Mouse (Mus musculus) lung, adult 2 months (tissue): ENCODE measurements around the gene Ppp1r16b. TPM values are rescaled to one million over a fixed set of nuclear protein-coding genes. Genes with fewer than 3 reads are reported as not detected.
A peak's percentile ranks its signal among the peaks of the same experiment; 100 is the strongest.

Experiments
- DNase-seq: peaks from one replicate; pipeline ENCODE4 v3.0.0; 2022
- H3K4me1 ChIP-seq: fragments of 200-500 bp; 2 replicates; pipeline ENCODE4 v1.6.1; 2011; ENCODE audit warnings: low read length; ENCODE audit not compliant: control insufficient read depth, insufficient read depth
- H3K4me3 ChIP-seq: fragments of 200-500 bp; replicated peaks from 2 replicates; pipeline ENCODE3; 2011; ENCODE audit warnings: low read depth, mild to moderate bottlenecking, control low read depth, low read length; ENCODE audit errors: extremely low read depth
- CTCF ChIP-seq: fragments of 200-500 bp; IDR thresholded peaks from 2 replicates; pipeline ENCODE4 v1.5.1; 2011; ENCODE audit warnings: mild to moderate bottlenecking, low read length, control low read depth; ENCODE audit not compliant: insufficient read depth
- POLR2A ChIP-seq: fragments of 200-500 bp; IDR thresholded peaks from 2 replicates; pipeline ENCODE4 v1.6.1; 2011; ENCODE audit warnings: low read depth, mild to moderate bottlenecking, control low read depth, low read length, borderline replicate concordance; ENCODE audit errors: extremely low read depth
- WGBS: fragments of 180-500 bp; shearing (Covaris S2); methylation state at CpG from one replicate; pipeline ENCODE4 v1.1.7; 2018; 5-methylcytosine and 5-hydroxymethylcytosine counted together
- polyA plus RNA-seq: library from polyadenylated mRNA; depleted of rRNA; stranded (reverse); fragments of >200 nt; gene quantifications from 2 replicates; pipeline ENCODE4 v1.2.3, GENCODE M21; 2012

Gene Ppp1r16b
- polyA plus RNA-seq, 1 experiment, result 43.5 TPM

DNA sequence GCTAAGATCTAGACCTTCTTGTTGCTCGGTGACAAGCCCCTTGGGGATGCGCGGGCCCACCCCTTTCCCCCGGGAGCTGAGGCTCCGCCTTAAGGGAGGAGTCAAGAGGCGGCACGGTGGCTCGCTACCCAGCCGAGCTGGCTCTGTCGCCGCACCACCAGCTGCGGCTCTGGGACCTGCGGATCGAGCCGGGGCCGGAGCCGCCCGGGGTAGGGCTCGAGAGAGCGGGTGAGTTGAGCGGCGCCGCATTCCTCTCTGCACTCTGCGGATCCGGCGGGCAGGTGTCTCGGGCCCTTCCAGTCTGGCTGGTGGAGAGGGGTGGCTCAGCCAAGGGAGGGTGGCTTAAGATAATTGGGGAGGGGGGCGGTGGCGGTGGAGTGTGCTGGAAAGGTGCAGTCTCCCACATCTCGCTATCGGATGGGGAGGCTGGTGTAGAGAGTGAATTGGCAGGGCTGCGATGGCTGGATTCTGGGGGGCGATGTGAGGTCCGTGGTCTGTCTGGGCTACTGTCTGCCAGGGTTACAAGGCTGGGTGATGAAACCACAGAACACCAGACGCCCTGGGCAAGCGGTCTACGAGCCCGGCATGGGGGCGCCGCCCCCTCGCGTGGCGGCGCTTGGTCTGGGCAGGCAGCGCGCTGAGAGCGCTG lies 1.9 kb downstream of the Ppp1r16b start:
- DNase-seq, result peak; percentile 55
- under 1% methylated on average over 47 of the region's 47 CpGs for WGBS
- Histone ChIP-seq H3K4me3 (peak overlapping the region; percentile 64), H3K4me1 (peaks cover 9% of the 10 kb centered on the region; the same call in 1 of the 2 replicates)
- peak; percentile 80 for TF ChIP-seq POLR2A
- no peak for TF ChIP-seq CTCF

DNA sequence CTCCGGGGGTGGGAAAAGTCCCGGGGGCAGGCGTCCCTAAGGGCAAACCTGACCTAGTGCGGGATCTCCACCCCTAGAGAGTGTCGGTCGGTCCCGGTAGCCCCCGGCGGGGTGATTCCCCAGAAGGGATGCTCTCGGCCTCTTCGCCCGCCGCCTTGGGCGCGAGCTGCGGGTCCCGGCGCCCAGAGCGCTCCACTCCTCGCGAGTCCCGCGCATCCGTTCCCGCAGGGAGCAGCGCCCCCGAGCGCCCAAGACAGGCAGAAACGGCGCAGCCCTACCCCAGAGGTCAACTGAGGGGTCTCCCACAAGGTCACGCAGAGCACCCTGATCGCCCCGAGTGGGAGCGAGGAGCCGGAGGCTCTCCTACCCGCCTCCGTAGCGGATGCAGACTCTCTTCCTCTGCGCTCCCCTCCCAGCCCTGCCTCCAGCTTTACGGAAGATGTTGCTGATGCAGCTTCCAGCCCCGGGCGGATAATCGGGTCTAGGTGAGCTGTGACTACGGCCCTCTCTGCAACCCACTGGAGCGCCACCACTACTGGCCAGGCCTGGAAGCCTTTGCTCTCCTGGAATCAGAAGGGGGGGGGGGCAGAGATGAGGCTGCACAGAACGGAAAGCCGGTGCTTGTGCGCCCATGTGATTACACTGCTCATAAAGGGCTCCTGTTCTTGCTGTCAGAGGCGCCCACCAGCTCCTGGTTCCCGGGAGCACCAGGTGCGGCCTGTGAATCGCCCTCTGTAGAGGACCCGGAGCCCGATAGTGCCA lies 2.7 kb downstream of the Ppp1r16b start:
- Histone ChIP-seq H3K4me3 (peak overlapping the region; percentile 64), H3K4me1 (peaks cover 15% of the 10 kb centered on the region)
- under 1% methylated on average over 54 of the region's 54 CpGs for WGBS
- TF ChIP-seq CTCF (no peak), POLR2A (0 out of 2 replicates have a peak, but pooled peaks have one; percentile 9)
- peak; percentile 56 for DNase-seq

DNA sequence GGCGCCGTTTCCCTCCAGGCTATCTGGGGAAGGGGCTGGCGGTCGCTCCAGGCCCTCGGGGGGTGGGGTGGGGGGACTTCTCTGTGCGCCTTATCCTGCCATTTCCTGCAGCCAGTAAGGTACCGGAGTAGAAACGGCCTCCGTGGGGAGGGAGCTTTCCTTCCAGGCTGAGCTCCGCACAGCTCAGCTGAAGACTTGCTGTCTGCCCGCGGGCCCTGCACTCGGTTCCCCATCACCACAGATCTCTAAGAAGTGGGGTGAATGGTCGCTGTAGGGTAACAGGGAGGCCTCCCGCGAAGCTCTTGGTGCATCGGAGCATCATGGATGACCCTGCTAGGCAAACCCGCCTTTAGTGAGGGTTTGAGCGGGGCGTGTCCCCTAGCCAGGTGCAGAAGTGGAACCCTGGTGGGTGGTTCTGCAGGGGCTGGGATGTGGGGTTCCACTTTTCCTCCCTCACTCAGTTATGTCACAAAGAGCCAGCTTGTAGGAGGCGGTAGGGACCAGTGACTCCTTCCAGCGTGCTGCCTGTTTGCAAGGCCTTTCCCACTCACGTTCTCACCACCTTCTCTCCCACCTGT lies 3.3 kb downstream of the Ppp1r16b start:
- DNase-seq, result no peak
- peaks cover 20% of the 10 kb centered on the region for H3K4me1 ChIP-seq
- WGBS, result 10% methylated on average over 23 of the region's 23 CpGs
- peak overlapping the region; percentile 64 for H3K4me3 ChIP-seq
- TF ChIP-seq POLR2A, result no peak
- TF ChIP-seq CTCF, result no peak

DNA sequence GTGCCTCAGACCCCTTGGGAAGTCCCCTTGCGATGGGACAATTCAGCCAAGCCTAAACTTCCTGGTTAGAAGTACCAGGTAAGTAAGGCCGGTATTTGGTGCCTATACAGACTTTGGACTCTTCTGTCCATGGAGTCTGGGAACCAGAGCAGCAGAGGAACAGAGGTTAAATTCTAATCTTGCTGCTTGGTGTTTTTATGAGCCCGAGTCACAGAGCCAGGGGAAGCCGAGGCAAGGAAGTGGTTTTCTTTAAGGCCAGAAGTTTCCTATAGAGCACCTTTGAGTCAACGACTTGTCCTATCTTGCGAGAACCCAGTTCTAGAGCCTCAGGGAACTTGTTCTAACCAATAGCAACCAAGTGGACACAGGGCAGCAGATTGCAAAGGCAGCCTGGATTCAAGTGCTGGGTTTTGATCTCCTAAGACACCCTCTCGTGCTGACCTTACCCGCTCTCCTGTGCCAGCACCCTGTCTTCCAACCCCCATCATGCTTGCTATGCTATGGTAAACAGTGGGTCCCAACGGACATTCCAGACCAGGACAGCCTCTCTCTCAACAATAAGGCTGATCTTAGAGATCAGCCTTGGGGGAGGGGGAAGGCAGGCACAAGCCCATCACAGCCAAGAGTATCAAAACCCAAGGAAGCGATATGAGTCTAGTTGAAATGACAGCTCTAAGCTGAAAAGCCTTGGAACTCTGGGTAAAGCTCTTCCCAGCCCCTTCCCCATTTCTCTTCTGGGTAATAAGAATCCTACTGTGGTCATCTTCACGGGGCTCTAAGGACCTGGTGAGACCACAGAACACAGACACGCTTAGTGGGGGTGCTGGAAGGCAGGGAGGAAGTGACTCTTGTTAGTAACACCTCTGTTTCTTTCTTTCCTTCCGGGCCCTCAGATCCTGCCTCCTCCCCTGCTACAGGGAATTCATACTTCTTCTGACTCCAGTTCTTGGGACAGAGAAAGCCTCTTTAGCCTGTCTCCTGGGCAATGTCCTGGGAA lies 4.3 kb downstream of the Ppp1r16b start:
- TF ChIP-seq POLR2A, result no peak; the same call in 1 of the 2 replicates
- no peak for TF ChIP-seq CTCF
- 35% methylated on average over 13 of the region's 13 CpGs for WGBS
- DNase-seq, result no peak
- Histone ChIP-seq H3K4me3 (peak overlapping the region; percentile 33), H3K4me1 (peaks cover 27% of the 10 kb centered on the region)

DNA sequence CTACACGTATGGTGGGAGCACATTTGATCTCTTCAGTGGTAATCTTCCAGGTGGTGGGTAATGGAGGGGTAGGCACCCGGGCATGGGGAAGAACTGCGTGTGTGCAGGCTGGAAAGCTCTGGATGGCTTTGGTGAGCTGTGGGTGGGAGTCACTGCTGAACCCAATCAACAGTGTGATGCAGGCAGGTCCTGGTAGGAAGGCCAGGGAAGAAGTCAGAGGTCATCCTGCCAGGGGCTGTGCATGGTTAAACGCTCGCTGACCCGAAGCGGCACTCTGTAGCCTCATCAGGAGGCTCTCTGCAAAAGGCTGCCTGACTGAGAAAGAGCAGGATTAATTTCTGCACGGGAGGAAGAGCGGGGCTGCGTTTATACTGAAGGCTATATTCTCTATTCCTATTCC lies 5.4 kb downstream of the Ppp1r16b start:
- Histone ChIP-seq H3K4me1 (peaks cover 31% of the 10 kb centered on the region), H3K4me3 (peak overlapping the region; percentile 2)
- WGBS, result 53% methylated on average over 10 of the region's 10 CpGs
- DNase-seq, result no peak
- TF ChIP-seq CTCF, result no peak
- no peak for TF ChIP-seq POLR2A

DNA sequence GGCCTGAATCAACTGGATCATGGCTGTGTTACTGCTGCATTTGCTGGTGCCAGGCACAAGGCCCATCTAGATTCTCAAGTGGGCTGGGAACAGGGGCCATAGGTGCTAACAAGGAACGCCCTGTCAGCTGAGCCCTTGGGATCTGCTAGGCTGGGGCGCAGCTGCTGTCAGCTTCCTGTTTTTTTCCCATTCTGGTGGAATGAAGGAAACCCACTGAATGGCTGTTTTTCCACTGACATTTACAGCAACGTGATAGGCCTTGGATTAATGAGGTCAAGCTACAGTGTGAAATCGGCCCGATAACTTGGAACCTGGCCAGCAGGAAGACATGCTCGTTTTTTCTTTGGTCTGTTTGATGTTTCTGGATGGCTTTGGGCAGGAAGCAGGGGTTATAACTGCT lies 7.6 kb downstream of the Ppp1r16b start:
- H3K4me1 ChIP-seq, result peaks cover 34% of the 10 kb centered on the region
- WGBS, result 5% methylated on average over 6 of the region's 6 CpGs
- DNase-seq, result peak; percentile 42

DNA sequence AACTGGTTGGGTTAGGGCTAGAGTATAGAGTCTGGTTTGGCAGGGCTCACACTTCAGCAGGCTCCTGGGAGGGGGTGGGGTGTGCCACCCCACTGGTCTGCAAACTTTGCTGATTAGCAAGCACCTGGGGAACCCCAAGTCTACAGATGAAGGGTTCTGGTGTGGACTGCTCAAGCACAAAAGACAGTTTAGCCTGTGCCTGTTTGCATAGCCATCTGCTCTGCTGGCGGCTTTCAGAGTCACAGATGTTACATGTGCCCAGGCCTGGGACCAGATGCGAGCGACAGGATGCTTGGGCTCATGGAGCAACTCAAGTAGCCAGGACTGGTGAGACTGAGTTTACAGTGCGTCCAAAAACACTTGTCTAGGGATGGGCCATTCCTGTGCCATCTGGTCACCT lies 8.3 kb downstream of the Ppp1r16b start:
- Histone ChIP-seq H3K4me3 (no peak overlapping the region), H3K4me1 (peaks cover 34% of the 10 kb centered on the region)
- DNase-seq, result no peak
- 30% methylated on average over 4 of the region's 4 CpGs for WGBS
- no peak for TF ChIP-seq CTCF
- no peak for TF ChIP-seq POLR2A

More for the DNA sequence above, 7.6 kb downstream of the Ppp1r16b start:
- TF ChIP-seq POLR2A (no peak), CTCF (no peak)
- H3K4me3 ChIP-seq, result no peak overlapping the region

DNA sequence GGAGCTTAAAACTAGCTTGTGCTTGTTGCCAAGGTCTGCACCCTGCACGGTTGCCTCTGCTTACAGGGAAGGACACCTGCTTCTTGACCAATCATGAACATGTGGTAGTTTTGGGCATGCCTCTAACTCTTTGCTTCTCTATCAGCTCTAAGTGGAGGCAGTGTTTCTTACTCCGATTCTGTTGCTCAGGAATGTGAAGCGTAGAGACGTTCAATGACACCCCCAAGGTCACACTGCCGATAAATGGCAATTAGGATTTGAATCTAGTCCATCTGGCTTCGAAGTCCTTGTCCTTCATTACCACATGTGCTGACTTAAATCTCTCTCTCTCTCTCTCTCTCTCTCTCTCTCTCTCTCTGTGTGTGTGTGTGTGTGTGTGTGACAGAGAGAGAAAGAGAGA lies 8.9 kb downstream of the Ppp1r16b start:
- H3K4me3 ChIP-seq, result no peak overlapping the region
- 45% methylated on average over 6 of the region's 6 CpGs for WGBS
- DNase-seq, result no peak
- TF ChIP-seq CTCF (no peak), POLR2A (no peak)
- peaks cover 34% of the 10 kb centered on the region for H3K4me1 ChIP-seq
